Mouse (Mus musculus) adrenal gland, postnatal 14 days (tissue): ENCODE data around the gene Mark1. TPM values are rescaled to one million over a fixed set of nuclear protein-coding genes. Genes with fewer than 3 reads are reported as not detected.

Experiments
- DNase-seq: peaks from one replicate; pipeline ENCODE4 v3.0.0; 2021; ENCODE audit warnings: mixed read lengths
- long read RNA-seq, 2 experiments: library from polyadenylated mRNA; stranded (forward); transcript quantifications; one replicate each; pipeline ENCODE4 v2.0.0; 2021
- total RNA-seq: library from RNA; stranded (reverse); gene quantifications from 2 replicates; pipeline ENCODE4 v1.2.3, GENCODE M21; 2021

Mark1 gene
- 8.2 and 8.9 TPM in 2 replicates for total RNA-seq
- long read RNA-seq, experiment 1, full-length matches to known transcripts, result 4 of 6 reads
- long read RNA-seq, experiment 1, partial matches to known transcripts, result 1 of 6 reads
- long read RNA-seq, experiment 1, other reads (novel, unspliced or antisense), result 1 of 6 reads
- long read RNA-seq, experiment 2, full-length matches to known transcripts, result 2 of 4 reads
- long read RNA-seq, experiment 2, partial matches to known transcripts, result 1 of 4 reads
- long read RNA-seq, experiment 2, other reads (novel, unspliced or antisense), result 1 of 4 reads

DNA sequence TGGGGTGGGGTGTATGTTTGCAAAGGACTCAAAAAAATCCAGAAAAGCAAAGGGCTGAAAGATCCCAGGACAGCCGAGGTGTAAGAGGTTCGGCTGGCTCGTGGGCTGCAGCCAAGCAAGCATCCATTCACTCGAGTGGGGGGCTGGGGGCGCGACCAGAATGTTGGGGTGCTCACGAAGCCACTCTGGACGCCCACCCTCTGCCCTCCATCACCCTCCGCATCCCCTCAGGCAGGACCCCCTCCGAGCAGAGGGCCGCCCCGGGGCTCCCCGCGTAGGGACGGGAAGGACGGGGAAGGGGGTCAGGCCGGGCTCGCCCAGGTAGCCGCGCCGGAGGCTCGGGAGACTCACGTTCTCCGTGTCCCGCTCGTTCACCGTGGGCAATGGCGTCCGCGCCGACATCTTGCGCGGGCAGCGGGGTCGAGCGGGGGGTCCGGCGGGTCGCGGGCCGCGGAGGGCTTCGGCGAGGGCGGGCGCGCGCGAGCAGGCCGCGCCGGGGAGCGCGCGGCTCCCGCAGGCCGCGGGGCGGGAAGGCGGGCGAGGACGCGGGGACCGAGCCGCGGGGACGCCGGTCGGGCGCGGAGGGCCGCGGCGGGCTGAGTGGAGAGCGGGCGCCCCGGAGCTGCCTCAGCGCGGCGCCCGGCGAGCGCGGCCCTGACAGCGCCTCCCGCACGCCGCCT is at the start of gene Mark1:
Gene Mark1, minus strand, starts transcription at position 500 of the 680 bp plus-strand sequence.
- DNase-seq, result peak; percentile 44

DNA sequence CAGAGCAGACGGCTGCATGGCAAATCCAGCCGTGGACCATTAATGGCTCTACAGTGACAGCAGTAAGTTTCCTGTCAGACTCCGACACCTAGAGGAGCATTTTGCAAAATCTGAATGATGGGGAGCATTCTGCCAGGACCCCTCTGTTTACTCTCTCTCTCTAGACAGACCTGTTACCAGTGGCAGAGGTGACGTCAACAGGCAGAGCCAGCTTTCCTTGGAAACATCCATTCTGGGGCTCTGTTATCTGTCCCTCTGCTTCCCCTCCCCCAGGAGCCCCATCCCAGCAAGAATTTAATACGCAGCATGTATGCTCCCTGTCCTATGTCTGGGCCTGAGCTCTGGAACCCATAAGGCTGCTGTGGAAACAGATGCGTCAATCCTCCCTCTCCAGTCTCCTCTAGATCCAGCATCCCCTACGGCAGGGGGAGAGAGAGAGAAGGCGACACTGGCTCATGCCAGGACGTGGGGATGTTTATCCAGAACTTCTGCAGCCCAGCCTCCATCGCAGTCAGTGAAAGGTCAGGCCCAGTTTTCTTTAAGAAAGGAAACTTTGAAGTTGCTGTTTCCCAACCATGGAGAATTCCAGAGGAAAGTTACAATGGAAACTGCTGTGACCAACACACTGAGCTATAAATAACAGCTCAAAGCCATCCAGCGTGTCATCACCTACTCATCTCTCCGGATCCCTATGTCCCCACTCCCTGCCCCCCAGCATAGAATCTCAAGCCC is 48.3 kb upstream of the Mark1 start:
- no peak for DNase-seq

DNA sequence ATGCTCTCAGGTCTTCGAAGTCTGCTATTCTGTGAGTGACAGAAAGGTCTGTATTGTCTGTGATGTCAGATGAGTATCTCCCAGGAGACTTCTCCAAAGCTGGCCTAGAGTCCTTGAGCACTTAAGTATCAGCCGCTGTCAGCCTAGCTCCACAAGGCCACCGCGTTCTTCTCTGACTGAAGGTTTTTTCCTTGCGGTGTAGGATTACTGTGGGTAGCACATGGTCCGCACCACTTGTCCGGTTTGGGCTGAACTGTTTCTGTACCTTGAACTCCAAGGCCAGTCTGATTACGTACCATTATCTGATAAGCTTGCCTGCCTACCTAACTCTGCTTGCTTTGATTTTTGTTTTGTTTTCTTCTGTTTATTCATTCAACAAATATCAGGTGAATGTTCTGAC is 47.1 kb upstream of the Mark1 start:
- DNase-seq, result peak; percentile 37

DNA sequence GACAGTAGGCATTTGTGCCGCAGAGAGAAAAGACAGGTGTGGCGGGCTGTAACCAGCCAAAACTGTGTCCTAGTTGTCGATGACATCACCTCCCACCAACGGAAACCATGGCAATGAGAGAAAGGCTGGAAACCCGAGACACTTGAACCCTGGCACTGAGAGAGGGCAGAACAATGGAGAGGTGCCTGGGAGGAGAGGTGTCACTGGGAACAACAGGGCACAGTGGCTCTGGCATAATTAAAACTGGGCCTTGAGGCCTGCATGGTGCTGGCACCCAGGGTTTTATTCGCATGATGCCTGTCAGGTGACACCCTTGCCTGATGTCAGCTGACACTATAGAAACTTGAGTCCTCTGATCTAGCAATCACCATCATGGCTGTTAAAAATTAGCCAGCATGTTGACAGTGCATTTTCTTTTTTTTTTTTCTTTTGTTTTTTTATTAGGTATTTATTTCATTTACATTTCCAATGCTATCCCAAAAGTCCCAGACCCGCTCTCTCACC is 38.9 kb upstream of the Mark1 start:
- DNase-seq, result no peak

DNA sequence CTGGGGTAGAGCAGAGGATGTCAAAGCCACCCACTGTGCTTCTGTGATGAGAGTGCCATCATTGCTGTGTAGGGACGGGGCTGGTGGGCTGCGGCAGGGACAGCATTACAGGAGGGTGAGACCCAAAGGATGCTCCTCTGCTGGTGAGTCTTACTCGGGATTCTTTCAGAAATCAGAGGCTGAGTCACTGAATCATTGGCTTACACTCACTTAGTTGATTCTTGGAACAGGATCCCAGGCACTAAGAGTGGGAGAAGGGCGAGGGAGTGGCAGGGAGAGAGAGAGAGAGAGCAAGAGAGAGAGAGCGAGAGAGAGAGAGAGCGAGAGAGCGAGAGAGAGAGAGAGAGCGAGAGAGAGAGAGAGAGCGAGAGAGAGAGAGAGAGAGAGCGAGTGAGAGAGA is 31.2 kb upstream of the Mark1 start:
- DNase-seq, result no peak

DNA sequence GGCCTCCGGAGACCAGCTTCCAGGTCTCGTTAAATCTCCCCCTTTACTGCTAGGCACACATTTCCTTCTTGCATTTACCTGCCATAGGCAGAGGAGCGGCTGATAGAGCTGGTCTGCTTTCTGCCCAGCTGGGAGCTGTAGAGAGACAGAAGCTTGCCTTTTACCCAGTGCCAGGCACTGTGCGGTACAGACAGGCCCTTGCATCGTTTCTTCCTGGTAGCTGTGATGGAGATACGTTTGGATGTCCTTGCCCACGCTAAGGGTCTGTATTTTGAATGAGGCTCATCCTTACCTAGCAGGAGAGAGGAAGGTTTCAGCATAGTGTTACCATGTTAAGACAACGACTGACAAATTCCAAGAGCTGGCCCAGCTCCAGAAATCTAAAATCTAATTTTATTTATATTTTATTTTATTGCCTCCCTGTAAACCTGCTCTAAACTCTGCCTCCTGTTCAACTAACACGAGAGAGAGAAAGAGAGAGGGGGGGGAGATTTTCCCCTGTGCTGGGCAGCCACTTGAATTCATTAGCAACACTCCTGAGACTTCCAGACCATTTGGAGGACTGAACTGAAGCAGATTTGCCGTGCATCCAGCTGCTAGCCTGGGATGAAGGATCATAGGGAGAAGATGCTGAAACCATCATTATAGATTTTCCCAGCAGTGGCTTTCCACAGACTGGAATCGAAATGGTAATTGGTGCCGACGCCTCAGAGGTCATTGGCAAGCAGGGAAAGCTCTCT is 21.2 kb upstream of the Mark1 start:
- DNase-seq, result no peak

DNA sequence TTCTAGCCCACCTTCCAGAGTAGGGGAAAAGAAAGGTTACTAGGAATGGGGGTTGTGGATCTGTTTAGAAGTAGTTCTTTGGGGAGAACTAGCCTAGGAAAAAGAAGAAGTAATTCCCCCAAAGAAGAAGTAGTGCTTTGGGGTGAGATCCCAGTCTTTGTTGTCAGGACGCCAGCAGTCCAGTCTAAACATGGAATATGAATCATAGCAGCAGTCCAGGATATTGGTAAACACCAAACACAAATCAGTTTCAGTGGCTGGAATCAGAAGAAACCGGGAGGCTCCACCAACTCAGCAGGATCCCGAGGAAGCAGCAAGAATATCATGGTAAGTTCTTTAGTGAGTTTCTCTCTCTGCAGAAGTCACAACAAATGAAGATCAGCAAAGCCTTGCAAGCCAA is 13.2 kb upstream of the Mark1 start:
- no peak for DNase-seq

DNA sequence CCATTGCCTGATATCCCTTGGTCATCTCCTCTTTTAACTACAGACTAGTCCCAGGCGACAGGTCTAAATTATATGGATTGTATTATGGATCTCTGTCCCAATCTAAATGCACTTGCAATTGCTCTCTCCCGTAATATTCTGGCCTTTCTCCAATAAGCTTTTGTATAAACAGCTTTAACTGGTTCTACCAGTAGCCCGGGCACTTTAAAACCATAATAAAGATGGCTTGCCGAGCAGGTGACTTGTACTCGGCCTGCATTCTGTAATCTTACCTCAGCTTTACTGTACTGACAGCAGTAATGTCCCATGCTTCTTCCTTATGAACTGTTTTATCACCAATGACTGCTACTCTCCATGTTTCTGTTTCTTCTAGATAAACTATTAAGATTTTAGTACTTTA is 7.7 kb upstream of the Mark1 start:
- no peak for DNase-seq

DNA sequence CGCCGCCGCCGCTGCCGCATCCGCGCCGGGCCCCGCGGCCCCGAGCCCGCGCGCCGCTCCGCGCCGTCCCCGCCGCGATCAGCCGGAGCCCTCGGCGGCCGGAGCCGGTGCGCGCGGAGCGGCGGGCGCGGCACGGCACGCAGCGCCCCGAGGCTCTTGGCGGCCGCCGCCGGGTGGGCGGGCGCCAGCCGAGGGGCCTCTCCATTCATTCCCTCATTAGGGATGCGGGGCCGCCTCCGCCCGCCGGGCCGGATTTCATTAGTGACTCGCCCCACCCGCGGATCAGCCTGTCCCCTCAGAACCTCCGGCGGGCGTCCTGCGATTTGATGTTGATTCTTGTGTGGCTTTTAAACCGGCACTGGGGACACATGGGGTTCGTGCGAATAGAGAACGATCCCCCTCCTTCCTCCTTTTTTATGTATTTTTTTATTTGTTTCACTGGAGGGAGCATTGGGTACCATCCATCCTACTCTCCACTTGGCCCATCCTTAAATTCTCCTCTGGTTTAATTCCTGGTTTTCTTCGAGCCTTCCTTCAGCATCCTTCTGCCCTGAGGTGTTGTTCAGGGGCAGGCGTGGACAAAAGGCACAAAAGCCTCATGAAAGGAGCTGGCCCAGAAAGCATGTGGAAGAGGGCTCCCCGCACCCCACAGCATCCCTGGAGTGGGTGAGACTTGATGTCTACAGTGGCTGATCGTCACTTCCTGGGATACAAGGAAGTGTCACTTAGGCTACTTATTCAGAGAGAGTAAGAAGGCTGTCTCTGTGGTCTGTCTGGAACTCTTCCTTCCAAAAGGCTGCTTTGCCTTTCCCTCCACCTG is 620 bp upstream of the Mark1 start:
- DNase-seq, result peak; percentile 53

DNA sequence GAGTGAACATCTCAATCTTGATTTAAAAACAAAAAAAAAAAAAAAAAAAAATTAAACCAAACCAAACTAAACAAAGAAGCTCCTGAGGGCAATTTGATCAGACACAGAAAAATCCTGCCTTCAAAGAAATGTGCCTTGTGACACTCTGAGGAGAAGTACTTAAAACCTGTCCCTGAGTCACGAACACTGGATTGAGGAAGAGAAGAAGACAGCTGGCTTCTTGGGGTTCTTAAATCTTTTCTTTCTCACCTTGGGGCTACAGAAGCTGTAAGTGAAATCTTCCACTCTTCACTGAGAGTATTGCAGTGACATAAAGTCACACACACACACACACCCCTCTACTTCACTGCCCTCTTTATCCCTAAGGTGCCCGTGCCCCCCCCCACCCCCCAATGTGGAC is 739 bp downstream of the Mark1 start:
- no peak for DNase-seq

DNA sequence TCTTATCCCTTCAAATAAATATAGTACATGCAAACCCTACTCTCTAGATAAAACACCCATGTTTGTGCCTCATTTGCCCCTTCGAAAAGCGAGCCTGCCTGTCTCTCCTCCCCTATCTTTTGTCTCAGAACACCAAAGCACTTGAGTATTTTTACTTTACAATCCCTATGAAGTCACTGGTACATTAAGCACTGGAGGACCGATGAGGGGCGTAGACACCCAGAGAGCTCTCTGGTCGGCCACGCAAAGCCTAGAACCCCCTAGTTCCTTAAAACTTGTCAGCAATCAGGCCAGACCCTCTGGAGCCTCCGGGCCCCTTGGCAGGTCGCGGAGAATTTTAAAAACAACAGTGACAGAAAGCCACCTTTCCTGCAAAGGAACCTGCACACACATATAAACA is 1.2 kb downstream of the Mark1 start:
- no peak for DNase-seq

DNA sequence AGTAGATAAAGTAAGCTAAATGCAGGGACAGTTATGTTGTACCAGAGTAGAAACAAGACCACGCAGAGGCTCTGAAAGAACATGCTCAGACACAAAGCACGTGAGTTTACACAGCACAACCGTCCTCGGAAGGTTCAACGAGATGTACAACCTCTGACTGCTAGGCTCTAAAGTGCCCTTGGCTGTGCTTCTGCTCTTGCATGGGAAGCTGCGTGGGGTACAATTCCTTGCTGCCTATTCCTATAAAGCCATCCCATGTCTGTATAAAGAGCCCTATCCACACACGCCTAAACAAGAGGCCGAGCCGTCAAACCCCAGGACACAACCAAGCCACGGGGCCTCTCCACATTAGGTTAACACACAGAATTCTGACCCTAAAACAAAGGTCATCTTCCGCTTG is 1.9 kb downstream of the Mark1 start:
- no peak for DNase-seq

DNA sequence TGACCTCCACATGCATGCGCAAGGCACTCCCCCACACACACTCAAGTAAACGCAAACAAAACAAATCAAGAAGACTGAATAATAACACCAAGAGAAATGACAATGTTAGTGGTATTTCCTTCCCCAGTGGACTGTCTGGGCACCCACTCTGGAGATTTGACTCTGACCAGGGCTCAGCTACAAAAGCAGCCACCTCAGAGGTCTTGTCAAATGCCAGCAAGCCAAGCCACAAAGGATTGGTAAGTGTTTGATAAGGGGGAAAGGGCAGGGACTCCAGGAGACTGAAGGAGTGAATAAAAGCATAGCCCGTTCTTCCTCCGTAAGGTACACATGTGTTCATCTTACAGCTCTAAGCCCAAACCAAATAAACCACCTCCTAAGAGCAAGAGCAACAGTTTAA is 4.0 kb downstream of the Mark1 start:
- DNase-seq, result no peak

DNA sequence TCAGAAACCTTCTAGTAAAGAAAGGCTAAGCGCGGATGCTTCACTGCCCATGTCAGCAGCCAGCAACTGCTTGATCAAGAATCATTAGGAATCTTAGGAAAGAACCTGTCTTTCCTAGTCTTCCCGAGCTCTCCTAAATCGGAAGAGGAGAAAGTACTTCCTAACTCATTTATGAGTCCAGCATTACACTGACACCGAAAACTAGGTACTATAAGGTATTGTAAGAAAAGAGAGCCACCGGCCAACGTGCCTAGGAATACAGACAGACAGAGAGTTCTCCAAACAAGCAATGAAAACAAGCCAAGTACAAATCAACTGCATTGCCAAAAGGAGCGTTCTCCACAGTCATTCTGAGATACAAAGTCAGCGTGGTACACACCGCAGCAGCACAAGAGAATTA is 8.2 kb downstream of the Mark1 start:
- DNase-seq, result no peak

DNA sequence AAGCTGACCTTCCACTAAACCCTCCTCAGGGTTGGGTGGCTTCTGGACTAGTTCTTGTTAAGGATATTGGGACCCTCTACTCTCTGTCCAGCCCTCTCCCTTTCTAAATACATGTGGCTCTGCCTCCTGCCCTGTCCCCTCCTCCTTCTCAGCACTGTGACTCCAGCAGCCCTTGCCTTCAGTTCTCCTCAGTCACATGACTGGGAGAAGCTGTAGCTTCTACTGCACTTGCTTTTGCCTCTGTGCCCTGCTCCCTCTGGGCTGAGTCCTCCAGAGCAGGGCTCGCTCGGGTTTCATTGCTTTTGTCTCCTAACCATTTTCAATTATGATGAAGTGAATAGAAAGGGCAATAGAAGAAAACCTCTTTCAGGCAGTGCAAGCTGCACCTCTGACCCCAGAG is 12.6 kb downstream of the Mark1 start:
- DNase-seq, result no peak

DNA sequence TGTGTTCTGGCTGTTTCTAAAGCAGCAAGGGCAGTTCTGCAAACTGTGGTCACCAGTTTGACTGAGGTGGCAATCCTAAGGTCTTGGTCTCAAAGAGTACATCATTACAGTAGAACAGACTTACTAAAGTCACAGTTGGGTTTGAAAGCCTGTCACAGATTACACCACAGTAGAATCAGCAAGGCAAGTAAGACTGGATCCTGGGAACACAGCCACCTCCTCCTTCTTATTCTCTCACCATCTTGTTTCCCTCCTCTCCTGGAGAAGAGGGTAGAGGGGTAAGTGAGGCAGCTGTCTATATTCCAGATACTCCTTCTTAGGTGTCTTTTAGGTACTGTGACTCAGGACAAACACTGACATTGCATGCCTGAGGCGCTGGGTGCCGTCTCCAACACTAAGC is 14.6 kb downstream of the Mark1 start:
- no peak for DNase-seq

DNA sequence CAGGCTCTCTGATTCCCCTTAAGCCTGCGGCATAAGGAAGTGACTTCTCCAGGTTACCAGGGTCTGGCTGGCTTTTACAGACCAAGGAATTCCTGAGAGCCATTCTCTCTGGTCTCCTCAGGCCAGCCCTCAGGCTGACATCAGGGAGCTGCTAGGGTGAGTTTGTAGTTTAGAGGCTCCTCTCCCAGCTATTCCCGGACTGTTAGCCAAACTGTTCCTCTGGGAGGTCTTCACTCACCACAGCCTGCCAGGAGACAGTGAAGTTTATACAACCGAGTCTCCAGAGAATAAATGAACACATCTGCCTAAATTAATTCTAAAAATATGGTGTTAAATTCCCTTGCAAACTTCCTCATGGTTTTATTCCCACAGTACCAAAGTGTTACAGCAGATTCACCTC is 15.6 kb downstream of the Mark1 start:
- no peak for DNase-seq

DNA sequence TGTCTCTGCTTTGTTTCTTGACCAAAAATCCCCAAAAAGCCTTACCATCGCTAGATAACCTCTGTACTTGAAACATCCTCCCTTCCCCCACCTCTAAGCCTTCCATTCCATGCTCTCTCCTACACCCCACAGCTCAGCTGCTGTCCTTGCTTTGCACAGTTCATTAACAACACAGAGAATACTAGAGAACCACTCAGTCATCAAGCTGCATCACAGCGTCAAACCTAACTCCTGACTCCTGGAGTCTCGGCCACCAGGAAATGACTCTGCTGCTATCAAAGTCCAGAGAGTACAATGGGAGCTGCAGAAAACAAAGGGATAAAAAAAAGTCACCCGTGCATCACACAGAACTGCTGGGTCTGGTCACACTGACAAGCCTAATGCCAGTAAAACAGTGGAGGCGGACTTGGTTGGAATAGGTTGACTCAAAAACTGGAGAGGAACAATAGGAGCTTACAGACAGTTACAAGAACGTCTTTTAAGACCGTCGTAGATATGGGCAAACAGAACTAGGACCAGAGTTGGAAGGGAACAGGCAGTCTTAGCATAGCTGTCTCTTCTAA is 27.1 kb downstream of the Mark1 start:
- DNase-seq, result no peak

DNA sequence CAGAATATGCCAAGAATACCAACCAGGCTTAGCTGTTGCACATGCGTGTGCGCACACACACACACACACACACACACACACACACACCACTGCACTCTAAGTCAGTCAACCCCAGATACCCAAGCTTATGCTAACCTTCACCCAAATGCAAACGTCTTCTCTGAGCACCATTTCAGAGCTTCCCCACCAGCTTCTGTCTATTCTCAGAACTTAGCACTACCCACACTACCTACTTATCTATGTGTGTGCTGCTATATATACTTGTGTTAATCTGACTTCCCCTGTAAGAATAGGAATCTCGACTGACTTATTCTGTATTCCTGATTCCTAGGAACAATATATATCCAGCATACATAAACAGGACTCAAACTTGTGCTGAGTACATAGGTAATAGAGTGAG is 30.0 kb downstream of the Mark1 start:
- no peak for DNase-seq

DNA sequence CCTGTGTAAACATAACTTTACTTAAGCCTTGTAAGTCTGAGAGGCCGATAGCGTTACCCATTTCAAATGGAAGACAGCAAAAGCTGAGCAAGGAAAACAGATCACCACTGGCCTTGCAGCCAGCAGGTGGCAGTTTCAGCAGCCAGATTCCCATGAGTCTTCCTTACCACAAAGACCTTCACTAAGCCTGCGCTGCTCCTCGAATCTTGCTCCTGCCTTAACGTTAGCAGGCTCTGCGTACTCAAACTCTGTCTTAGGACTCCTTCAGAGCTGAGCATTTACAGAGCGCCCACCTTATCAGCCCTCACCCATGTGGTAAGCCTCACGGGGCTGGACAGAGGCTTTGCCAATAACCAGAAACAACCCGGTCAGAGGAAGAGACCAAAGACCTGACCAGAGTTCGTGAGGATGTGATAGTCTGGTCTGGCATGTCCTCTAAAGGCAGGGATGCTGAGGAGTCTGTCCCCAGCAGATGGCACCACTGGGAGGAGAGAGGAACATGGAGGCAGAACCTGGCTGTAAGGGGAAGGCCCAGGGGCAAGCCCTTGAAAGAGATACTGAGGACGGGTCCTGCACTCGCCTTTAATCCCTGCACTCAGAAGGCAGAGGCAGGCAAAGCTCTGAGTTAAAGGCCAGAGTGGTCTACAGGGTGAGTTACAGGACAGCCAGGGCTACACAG is 33.5 kb downstream of the Mark1 start:
- peak; percentile 82 for DNase-seq
